Mouse (Mus musculus) large intestine, adult 2 months (tissue): ENCODE results near the gene Hey2. TPM values are rescaled to one million over a fixed set of nuclear protein-coding genes. Genes with fewer than 3 reads are reported as not detected.
A peak's percentile ranks its signal among the peaks of the same experiment; 100 is the strongest.

Experiments
- DNase-seq: peaks from one replicate; pipeline ENCODE4 v3.0.0-alpha.2; 2012; ENCODE audit warnings: low read depth, low spot score
- WGBS: fragments of 180-500 bp; shearing (Covaris S2); methylation state at CpG from one replicate; pipeline ENCODE4 v1.1.7; 2018; 5-methylcytosine and 5-hydroxymethylcytosine counted together
- polyA plus RNA-seq: library from polyadenylated mRNA; depleted of rRNA; stranded (reverse); fragments of >200 nt; gene quantifications from 2 replicates; pipeline ENCODE4 v1.2.3, GENCODE M21; 2012; rRNA removed

Hey2 gene
- 0.98 and 1.4 TPM in 2 replicates for polyA plus RNA-seq

DNA sequence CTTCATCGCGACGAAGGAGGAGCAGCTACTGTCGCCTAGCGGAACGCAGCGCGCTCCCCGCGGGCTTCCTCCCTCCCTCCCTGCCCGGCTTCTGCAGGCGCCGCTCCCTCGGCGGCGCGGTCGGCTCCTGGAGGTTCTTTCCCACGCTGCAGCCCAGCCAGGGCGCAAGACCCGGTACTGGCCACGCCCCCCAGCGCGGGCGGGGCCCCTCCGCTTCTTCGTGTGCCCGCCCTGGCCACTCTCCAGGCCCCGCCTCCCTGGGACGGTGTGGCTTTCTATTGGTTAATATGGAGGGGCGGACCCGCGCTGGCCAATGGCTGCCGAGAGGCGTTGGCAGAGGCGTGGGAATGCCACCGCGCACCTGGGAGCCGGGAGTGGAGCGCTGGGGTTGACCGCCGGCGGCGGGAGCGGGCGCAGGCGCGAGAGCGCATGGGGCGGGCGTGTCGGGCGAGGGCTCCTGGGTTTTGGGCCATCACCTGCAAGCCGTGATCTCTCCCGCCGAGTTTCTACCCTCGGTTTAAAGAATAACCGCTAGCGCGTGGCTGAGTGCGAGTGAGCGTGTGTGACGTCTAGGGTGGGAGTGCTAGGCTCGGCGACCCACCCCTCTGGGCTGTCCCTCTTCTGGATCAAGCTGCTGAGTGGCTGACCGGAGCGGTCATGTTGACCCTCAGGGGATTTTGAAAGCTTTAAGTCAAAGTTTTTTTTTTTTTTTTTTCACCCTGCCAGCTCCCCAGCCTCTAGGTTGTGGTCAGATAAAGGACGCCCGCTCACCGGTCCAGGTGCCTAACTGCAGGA lies at the start of gene Hey2:
Gene Hey2 (minus strand): TSS at position 159 of the 795 bp plus-strand sequence.
- DNase-seq, result peak; percentile 62

GRCm38 (mm10) chr10:30883085-30883760 lies 40.6 kb upstream of the Hey2 start:
- WGBS, result 36% methylated on average over 4 of the region's 4 CpGs
- DNase-seq, result no peak

More for the DNA sequence above, at the start of gene Hey2:
- under 1% methylated on average over 70 of the region's 70 CpGs for WGBS

GRCm38 (mm10) chr10:30881109-30881508 lies 38.5 kb upstream of the Hey2 start:
- DNase-seq, result no peak
- 94% methylated on average over 10 of the region's 10 CpGs for WGBS

GRCm38 (mm10) chr10:30845101-30845825 lies 2.7 kb upstream of the Hey2 start:
- no peak for DNase-seq
- WGBS, result 36% methylated on average over 13 of the region's 13 CpGs

DNA sequence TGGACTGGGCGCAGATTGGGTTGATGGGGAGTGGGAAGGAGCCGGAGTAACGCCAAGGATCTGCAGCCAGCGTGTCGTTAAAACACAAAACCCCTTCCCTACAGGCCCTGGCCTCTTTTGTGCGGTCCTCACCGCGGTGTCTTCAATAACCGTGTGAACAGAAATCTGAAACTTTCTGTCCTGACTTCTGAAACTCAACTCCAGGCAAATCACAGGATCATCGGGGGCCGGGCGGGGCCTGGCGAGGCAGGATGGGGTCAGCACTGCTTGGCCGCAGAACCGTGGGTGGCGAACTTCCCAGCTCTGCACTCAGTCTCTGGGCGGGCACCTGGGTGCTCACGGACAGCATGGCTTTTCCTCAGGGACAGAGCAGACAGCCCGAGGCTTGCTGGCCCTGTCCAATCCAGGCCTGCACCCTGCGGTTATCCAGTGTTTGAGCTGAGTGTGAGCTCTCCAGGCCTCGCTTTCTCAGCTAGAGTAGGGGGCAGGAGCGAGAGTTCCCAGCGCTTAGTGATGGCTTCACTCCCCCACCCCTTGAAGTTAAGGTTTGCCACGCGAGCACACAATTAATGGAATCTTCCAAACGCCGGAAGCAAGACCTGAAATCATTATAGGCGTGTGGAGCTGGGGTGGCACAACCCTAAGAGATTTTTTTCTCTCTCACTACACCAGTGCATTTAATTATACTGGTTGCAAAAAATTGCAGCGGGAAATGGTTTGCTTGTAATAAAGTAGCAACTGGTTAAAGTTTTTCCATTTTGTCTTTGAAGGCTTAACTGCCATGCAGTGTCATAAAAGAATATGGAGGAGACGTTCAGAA lies 1.8 kb upstream of the Hey2 start:
- no peak for DNase-seq
- 15% methylated on average over 30 of the region's 30 CpGs for WGBS

DNA sequence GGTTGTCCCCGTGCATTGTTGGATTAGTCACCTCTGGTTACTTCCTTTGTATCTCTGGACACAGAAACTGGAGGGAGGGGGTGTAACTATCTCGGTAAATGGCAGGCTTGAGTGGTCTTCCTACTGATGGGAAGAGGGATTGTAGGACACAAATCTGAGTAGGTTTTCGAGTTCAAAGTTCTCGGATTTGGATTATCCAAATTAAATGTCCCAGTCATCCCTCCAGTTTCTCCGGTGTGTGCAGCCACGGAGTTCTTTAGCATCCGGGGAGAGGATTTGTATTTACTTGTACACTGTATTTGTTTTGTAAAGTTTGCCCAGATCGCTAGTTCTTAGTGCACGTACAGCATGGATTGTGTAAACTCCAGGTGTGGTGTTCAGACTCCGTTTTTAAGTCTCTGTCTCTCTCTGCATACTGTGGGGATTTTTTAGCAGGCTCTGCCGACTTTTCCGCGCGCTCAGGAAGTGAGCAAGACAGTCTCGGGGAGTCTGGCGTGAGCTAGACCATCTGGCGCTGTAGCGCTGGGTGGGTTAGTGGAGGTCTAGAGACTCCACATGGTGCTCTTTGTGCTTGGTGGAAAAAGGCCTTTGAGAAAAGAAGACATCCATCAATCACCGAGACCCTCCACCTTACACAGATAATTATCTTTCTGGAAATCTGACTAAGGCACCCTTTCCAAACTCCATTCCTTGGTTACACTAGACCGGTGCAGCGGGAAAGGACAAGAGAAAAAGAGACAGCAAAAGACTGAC lies 1.0 kb upstream of the Hey2 start:
- no peak for DNase-seq
- WGBS, result 5% methylated on average over 21 of the region's 21 CpGs

GRCm38 (mm10) chr10:30842228-30842627 lies 373 bp downstream of the Hey2 start:
- DNase-seq, result no peak
- WGBS, result 1% methylated on average over 29 of the region's 29 CpGs

DNA sequence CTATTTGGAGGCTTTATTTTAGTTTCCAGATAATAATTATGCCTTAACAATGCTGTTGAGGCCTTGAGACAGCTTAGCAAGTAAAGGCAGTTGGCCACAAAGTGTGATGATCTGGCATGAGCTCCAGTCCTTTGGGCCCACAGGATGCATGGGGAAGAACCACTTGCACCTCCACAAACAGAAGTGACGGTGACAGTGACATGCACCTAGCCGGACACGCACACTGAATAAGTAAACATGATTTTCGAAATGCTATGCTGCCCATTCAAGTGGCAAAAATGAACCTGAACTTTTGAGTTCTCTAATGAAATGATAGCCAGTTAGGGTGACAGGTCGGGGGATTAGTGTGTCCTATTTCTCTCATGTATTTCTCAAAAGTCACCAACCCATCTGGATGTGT lies 1.8 kb downstream of the Hey2 start:
- no peak for DNase-seq
- WGBS, result 85% methylated on average over 5 of the region's 5 CpGs

- WGBS, result 6% methylated on average over 1 of the region's 1 CpGs
- DNase-seq, result no peak
Measured at GRCm38 (mm10) chr10:30838188-30838587, 4.4 kb downstream of the Hey2 start.

GRCm38 (mm10) chr10:30825049-30825448 lies 17.6 kb downstream of the Hey2 start:
- DNase-seq, result no peak
- 2% methylated on average over 1 of the region's 1 CpGs for WGBS

- no peak for DNase-seq
- WGBS, result 4% methylated on average over 11 of the region's 11 CpGs
Measured at GRCm38 (mm10) chr10:30810967-30811293, 31.7 kb downstream of the Hey2 start.

- no peak for DNase-seq
Measured at GRCm38 (mm10) chr10:30810247-30810966, 32.2 kb downstream of the Hey2 start.

GRCm38 (mm10) chr10:30803587-30804253 lies 38.9 kb downstream of the Hey2 start:
- WGBS, result 15% methylated on average over 7 of the region's 7 CpGs
- DNase-seq, result no peak

More at GRCm38 (mm10) chr10:30810247-30810966, 32.2 kb downstream of the Hey2 start:
- 12% methylated on average over 9 of the region's 9 CpGs for WGBS

GRCm38 (mm10) chr10:30802681-30803586 lies 39.7 kb downstream of the Hey2 start, which contains the start of gene Ncoa7:
Gene Ncoa7 (minus strand): TSS chr10:30803326.
- DNase-seq, result no peak

GRCm38 (mm10) chr10:30802033-30802432 lies 40.6 kb downstream of the Hey2 start:
- WGBS, result 4% methylated on average over 8 of the region's 8 CpGs
- no peak for DNase-seq

More at GRCm38 (mm10) chr10:30802681-30803586, 39.7 kb downstream of the Hey2 start, which contains the start of gene Ncoa7:
- WGBS, result under 1% methylated on average over 87 of the region's 89 CpGs

GRCm38 (mm10) chr10:30799713-30800450 lies 42.7 kb downstream of the Hey2 start:
- DNase-seq, result no peak
- WGBS, result 79% methylated on average over 2 of the region's 2 CpGs
